Mouse (Mus musculus) urinary bladder, postnatal 4 days (tissue): ENCODE measurements around the gene Rhob.

ENCODE experiments used
- DNase-seq, 2 experiments: peaks; one replicate each; pipeline ENCODE4 v3.0.0; 2021 to 2022; ENCODE audit warnings: low spot score in 2 of 2

Gene Rhob

DNA sequence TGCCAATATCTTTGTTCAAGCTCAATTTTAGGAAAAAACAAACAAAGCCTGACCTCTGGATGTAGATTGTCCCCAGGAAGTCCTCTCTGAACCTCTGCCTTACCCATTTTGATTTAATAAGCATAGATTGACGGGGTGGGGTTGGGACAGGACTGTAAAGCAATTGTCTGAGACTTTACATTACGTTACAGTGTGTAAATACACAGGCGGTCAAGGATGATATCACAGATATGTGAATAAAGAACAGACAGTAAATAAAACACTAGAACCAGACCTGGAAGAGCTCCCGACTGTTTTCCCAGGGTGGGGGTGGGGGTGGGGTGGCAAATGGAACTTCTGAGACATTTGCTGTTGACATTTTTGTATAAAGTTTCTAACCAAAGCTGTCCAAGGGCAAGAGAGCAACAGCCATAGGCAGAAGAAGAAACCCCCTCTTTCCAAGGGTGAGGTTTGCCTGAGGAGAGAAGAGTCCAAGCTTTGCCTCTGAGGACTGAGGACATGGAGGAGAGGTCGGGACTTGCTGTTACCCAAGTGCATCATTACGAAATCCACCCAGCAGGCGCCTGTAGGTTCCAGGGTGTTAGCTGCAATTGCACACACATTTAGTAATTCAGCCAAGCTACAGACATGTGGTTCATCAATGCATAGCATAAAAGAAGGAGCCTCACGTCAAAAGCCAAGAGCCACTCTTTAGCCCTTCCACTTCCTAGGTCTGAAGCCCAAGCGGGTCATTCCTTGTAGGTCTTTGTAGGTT, 7.3 kb upstream of the Rhob start:
- DNase-seq, result no peak

DNA sequence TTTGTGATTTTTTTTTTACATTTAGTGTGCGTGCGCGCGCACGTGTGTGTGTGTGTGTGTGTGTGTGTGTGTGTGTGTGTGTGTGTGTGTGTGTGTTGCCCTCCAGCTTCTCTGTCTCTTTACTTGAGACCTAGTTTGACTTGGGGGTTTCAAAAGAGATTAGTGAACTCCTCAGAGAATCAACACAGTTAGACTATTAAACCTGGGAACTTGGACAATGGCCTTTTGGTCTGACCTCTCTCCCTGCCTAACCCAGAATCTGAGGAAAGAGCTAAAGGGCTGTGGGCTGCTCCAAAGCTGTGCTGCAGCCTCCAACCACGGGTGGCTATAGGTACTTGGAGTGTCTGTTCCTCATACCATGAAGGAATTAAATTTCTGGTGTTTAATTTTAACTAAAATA, 4.3 kb upstream of the Rhob start:
- DNase-seq, result no peak

DNA sequence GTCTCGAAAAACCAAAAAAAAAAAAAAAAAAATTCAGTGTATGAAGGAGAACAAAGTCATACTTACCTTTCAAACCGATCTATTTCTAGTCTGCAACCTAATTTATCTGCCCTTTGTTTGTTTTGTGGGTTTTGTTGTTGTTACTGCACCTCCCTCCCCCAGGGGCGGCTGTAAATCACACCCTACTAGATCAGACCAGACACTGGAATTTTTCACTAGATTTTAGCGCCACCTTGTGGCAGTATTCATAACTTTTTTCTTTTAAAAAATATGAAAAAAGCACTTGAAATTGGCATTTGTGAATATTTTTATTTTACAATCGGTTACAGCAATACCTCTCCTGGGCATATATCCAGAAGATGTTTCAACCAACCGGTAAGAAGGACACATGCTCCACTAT, 2.7 kb upstream of the Rhob start:
- DNase-seq, result no peak

DNA sequence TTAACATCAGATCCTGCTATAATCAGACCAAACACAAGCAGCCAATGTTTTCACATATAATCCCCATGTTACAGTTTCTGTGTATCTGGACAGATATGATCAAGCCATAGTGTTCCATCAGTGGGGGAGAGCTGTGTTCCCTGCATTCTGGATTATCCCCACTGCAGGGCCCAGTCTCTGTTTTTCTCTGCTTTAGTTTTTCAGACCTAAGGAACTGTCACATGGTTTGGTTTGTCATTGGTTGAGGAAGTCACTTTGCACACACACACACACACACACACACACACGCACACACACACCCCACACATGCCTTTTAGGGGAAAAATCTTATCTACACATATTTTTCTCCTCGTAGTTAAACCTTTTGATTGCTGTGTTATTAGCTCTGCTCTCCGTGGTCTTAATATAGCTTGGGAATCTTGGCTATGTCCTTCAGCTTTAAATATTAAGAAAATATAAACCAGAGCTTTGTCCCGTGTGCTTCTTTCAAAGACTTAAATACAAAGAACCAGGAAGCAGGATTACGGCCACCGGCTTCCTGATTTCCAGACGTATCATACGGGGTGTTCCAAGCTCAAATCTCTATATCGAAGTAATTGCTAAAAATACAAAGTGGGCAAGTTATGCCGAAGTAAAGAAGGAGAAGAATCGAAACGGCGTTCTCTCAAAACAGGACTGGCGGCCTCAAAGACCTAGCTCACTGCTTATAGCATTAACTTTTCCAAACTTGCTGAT, 1.9 kb upstream of the Rhob start:
- no peak for DNase-seq

DNA sequence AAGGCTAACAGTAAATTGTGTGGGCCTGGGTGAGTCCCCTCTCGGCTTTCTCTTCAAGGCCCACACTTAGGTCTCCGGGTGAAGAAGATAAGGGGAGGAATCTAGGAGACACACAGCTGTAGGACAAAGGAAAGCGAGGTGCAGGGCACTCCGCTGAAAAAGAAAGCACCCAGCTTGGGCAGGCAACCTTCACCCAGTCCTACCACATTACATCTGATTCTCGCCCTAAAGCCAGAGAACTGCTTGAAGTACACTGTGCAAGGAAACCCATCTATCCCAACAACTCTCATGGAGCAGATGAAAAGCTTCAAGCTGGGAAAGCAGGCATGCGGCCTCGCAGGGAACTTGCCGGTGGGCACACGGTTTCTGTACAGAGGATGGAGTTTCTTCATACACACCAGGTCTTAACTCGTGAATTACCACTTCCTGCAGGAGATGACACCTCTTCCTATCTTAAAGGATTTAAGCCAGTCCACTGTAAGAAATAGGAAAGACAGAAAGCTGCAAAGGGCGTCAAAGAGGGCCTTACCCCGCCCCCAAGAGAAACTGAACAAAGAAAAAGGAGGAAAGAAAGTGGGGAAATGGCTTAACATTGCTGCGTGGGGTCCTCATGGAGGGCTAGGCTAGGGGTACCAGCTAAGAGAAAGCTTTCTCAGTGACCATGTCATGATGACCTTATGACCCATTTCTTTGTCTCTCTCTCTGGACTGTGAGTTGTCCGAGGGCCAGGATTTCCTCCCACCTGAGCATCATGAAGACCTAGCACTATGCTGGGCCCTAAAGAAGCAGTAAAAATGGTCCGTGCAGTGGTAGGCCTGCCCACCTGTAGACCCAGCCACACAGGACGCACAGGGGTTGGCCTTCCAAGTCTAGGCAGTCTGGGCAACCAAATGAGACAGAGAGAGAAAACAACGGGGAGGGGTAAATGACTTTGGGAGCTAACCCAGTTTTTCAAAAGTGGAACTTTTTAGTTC, 1.1 kb upstream of the Rhob start:
- no peak for DNase-seq

DNA sequence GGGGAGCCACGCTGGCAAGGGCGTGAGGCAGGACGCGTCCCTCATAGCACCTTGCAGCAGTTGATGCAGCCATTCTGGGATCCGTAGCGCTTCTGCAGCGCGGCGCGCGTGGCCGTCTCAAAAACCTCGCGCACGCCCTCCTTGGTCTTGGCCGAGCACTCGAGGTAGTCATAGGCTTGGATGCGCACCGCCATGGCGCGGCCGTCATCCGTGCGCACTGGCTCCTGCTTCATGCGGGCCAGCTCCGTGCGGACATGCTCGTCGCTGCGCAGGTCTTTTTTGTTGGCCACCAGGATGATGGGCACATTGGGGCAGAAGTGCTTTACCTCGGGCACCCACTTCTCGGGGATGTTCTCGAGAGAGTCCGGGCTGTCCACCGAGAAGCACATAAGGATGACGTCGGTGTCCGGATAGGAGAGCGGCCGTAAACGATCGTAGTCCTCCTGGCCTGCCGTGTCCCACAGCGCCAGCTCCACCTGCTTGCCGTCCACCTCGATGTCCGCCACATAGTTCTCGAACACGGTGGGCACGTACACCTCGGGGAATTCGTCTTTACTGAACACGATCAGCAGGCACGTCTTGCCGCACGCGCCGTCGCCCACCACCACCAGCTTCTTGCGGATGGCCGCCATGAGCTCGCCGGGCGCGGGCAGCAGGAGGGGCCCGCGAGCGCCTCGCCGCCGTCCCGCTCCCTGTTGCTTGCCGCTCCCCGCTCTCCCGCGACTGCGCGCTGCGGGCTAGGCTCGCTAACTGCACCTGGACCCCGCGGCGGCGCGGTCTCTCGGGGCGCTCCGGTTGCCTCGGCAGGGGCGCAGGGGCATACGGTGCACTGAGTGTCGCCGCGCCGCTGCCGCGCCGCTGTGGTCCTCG, 573 bp downstream of the Rhob start:
- DNase-seq, result peak in 1 of 2 experiments; percentile 46

DNA sequence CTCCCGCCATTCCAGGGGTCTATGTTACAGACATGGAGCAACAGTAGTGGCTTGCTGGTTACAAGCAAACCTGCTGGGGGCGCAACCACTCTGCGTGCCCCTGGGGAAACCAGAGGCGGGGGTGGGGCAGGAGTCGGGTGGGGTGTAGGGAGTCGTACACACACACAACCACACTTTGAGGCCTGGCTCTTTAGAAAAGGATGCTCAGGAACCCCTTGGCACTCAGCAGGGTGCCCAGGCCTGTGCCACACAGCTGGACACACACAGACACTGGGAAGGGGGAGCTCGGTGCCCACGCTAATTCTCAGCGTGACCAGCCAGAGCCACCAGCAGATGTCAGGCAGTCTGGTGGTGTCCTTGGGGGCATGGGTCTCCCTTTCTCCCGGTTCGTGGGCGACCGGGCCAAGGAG, 1.2 kb downstream of the Rhob start:
- DNase-seq, result no peak

DNA sequence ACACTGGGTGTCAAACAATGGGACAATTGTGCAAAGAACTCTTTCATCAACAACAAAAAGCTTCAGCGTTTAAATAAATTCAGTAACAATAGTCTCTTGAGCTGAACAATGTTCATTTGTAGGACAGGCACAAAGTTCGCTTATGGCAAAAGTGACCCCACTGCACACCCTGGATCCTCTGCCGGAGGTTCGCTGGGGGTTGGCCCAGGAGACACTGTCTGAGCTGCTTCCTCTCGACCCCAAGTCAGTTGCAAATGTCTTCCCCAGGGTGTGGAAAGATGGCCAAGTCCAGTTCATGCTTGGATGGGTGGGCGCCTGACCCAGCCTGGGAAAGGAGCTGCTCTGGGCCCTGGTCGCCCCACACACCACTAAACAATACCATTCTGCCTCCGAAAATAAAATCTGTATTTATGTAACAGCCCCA, 1.6 kb downstream of the Rhob start:
- no peak for DNase-seq

DNA sequence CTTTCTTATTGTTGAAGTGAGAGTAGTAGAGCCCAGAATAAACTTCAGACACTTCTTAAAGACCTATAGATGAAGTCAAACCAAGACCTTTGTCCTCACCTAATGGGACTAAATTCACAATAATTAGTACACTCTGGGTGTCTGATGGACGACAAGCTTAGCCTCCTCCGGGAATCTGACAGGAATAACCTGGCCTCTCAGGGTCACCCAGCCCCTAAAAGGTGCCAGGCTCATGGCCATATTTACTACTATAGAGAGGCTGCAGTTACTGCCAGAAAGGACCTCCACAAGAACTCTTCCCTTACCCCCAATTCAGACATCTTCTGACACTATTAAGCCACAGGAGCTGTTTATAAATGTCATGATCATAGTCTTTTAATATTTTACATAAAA, 2.5 kb downstream of the Rhob start:
- no peak for DNase-seq

DNA sequence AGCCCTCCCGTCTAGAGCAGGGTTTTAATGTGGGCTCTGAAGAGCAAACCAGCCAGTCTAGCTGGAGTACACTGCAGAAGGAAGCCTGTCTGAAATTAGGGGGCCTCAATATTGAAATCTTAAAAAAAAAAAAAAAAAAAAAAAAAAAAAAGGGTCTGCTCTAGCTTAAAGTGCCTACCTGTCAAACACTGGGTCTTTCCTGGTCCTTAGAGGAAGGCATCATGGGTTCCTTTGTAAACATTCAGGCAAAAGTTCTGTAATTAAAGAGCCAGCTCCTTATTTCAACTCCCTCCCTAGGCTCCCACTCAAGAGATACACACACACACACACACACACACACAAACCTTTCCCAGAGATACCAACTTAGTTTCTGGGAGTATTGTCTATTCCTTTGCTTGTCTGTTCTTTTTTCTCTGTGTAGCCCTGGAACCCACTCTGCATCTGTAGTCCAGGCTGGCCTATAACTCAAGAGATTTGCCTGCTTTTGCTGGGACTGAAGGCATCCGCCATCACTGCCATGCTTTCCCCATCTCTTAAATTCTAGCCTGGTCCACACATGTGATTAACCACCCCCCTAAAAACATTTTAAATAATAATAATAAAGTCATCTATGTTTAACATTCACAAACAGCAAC, 3.0 kb downstream of the Rhob start:
- no peak for DNase-seq

DNA sequence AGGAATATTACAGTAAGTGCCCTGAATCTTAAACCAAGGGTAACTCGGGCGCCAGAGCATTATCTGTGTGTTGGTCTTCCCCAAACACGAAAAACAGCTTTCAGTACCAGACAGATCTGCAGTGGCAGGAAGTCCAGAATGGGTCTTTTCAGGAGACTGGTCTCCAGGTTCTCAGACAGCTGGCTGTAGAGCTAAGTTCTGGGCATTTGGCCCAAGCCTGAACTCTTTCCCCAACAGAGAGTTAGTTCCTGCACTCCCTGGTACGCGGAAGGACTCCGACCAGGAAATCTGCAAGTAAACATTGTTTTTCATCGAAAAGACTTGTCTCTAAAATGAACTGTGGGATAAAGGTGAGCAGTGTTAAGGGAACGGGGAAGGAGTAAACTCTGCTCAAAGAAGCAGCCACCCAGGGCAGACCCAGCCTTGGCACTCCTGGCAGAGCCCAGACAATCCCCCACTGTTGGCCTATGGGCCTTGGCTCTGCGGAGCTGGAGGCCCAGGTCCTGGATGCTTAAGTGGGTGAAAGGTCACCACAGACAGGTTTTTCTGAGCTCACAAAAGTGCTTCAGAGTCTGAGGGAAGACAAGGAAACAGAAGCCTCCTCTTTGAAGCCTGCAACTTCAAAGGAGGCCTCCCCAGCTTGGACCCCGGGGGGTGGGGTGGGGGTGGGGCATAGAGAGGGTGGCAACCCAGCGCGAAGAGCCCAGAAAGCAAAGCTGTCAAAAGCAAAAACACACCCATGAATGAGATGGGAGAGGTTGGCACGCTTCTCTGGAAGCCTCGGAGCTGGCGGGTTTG, 3.7 kb downstream of the Rhob start:
- DNase-seq, result no peak

DNA sequence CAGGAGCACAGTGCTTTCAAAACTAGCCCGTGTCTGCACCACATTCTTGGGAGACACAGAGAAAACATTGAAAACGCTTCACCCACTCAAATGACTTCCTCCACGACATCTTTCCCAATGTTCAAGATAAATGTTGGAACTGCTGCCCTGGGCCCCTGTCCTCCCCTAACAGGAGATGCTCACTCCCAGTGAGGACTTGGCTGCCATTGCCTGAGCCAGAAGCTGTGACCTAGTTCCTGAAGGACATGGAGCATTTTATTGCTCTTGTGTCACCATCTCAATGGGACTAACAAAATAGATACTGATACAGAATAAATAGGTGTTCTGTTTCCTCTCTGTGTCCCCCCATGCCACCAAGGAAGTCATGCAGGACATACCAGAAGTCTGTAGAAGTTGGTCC, 5.1 kb downstream of the Rhob start:
- no peak for DNase-seq

DNA sequence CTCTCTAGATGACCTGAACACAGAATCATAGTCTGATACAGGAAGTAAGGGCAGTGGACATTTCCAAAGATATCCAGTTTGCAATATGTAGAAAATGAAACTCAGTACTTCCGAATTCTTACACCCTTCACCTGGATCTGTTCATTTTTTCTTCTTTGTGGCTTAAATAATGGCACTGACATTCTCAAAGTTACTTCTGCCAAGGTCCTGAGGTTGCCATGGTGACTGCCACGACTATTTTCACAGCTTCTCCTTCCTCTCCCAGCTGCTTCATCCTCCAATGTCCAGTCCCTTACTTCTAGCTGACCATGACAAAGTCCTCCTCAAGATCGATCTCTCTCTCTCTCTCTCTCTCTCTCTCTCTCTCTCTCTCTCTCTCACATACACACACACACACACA, 6.4 kb downstream of the Rhob start:
- DNase-seq, result no peak

DNA sequence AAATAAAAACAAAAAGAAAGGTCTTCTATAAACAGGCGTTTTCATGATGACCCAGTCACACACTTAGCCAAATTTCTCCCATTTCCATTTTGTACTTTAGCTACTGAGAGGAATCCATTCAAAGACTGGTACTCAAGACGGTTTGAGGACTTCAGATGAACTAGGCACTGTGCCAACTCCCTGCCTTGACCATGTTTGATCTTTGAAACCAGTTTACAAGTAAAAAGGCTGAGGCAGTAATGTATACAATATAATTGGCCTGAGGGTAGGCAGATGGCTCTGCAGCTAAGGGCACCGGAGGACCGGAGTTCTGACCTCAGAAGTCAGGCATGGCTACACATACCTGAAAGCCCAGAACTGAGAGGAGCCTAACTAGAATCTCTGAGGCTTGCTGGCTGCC, 10.7 kb downstream of the Rhob start:
- DNase-seq, result no peak

DNA sequence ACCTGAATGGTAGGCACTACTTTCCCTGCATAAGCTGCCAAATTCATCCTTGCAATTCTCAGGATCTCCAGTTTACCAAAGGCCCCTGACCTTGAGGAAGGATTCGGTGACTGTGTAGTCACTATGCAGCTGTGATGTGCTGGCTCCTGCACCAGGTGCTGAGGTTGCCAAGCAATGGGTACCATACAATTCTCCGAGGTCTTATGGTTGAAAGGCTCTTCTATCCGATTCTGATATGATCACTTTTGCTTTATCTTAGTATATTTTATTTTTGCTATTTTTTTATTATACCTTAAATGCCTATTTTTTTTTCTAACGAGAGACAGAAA, 11.2 kb downstream of the Rhob start:
- no peak for DNase-seq

DNA sequence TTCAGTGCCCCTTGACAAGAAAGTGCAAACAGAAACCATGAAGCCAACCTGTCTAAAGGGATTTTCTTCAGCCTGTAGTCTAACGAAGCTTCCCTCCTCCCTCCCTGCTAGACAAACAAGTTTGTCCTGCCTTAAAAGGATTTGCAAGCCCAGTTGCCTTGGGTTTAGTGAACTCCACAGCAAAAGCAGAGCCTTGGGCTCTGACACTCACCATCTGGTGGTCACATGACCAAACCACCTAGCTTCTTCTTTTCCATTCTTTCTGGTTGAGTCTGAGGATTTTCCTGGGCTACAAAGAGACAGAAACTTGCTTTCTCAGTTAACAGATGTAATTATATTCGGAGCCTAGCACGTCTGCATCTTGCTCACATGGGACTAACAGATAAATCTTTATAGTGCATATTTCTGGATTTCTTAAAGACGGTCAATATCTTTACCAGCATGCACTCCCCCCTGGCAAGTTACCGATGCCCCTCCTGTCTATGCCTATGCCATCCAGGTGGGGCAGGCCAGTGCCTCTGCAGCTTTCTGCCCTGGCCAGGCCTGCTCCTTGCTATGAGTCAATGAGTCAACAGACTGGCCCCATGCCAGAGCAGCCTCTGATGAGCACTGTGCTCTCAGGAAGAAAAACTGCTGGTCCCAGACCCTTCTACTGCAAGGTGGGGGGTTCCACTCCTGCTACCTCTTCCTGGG, 11.7 kb downstream of the Rhob start:
- DNase-seq, result peak; percentile 62 to 82

DNA sequence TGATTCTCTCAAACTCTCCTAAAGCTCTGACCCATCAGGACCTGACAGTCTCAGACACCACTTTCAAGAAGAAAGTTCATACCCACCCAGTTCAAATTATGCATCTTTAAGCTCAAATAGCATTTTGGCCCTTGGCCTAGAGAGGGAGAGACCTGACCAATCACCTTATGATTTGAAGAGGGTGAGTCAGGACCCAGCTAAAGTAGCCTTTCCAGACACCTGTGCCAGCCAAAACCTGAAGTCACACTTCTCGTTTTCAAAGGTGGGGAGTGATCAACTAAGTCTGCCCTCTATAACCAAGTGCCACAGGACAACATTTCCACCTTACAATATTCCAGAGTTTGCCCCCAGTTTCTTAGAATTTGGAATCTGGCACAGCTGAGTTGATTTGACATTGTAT, 12.5 kb downstream of the Rhob start:
- DNase-seq, result no peak

DNA sequence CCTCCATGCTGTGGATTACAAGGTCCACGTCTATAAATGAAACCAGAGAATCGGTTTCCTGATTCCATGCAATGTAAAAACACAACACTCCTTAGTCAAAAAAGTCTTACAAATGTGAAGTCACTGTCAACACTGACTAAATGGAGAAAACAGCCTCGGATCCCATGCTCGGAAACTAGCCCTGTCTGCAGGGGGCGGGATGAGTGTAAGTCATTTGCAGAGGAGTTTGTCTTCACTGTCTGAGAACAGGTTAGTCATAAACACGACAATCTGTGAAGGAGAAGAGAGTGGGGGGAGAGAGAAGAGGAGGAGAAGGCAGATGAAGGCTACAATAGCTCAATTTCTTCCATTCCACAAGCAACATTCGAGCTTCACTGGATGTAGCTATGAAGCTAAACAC, 14.6 kb downstream of the Rhob start:
- DNase-seq, result no peak

DNA sequence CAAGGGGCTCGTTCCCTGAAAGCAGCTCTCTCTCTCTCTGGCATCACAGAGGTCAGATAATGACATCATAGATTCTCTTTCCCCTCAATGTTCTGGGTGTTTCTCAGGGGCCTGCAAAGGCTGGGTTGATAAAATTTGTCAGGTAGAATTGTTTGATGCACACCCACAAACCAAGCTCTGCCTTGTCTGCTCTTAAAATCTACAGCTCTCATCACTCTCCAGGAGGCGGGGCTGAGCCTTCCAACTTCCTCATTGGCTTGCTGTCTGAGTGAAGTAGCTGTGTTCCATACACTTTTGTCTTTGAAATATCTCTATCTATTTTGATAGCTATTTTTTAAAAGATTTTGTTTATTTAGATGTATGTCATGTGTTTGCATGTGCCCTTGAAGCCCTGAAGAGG, 17.6 kb downstream of the Rhob start:
- no peak for DNase-seq
